13 mouse cellular contexts compared by ENCODE assay signal in genomic region chr5:131277227-131277626, GRCm38 (mm10). TPM values are rescaled to one million over a fixed set of nuclear protein-coding genes. Genes with fewer than 3 reads are reported as not detected.
DNase-seq lines count a peak whose midpoint lies in the region; ATAC-seq and TF ChIP-seq lines count a peak whose summit lies in the region.
"Had no signal": no experiment of that assay in that cellular context is flagged by ENCODE, and none has a peak within 500 bp of the region (broad histone marks: within the 10 kb centered on the region; RNA-seq: fewer than 3 reads in every experiment).

No protein-coding gene starts in this region.

- H3K4me3 ChIP-seq in forebrain, embryonic 16.5 days (replicated peaks; ENCODE audit: low read length), result no peak overlapping the region
- H3K4me3 ChIP-seq in forebrain, embryonic 13.5 days, result no peak overlapping the region
- no peak overlapping the region for H3K4me3 ChIP-seq in liver, adult 2 months (ENCODE audit: insufficient read depth, low read depth, low read length)
- H3K4me3 ChIP-seq in liver, embryonic 12.5 days, result no peak overlapping the region
- no peak overlapping the region for H3K4me3 ChIP-seq in midbrain, embryonic 16.5 days (ENCODE audit: low read depth, low read length)
- H3K4me3 ChIP-seq: embryonic facial prominence, embryonic 13.5 days; limb, embryonic 15.5 days; myocyte had no signal

- H3K27ac ChIP-seq in forebrain, embryonic 16.5 days (ENCODE audit: low read length), result peak overlapping the region; percentile 37
- H3K27ac ChIP-seq in forebrain, embryonic 13.5 days, result no peak overlapping the region
- no peak overlapping the region for H3K27ac ChIP-seq in liver, adult 2 months (replicated peaks; ENCODE audit: insufficient read depth, low read depth, low read length)
- H3K27ac ChIP-seq in liver, embryonic 12.5 days, result no peak overlapping the region
- no peak overlapping the region for H3K27ac ChIP-seq in midbrain, embryonic 16.5 days (ENCODE audit: low read length)
- H3K27ac ChIP-seq: embryonic facial prominence, embryonic 13.5 days; limb, embryonic 15.5 days had no signal

- DNase-seq in liver, adult 2 months (ENCODE audit: extremely low read depth, low read depth, low spot score), result peak; percentile 2
- peak; percentile 30 to 56 for DNase-seq in layer of hippocampus, postnatal 10 days (ENCODE audit: low spot score in 2 of 2)
- peak; percentile 80 to 85 for DNase-seq in right cerebral cortex, postnatal 10 days (ENCODE audit: low spot score in 2 of 2)
- no peak for DNase-seq in spleen, adult 18-20 months

- no peaks in the 10 kb centered on the region for H3K27me3 ChIP-seq in forebrain, embryonic 16.5 days (replicated peaks; ENCODE audit: control insufficient read depth, insufficient read depth, low read length)
- H3K27me3 ChIP-seq in forebrain, embryonic 13.5 days, result no peaks in the 10 kb centered on the region
- no peaks in the 10 kb centered on the region for H3K27me3 ChIP-seq in liver, adult 2 months (ENCODE audit: control insufficient read depth, insufficient read depth, low read length)
- no peaks in the 10 kb centered on the region for H3K27me3 ChIP-seq in liver, embryonic 12.5 days (replicated peaks)
- H3K27me3 ChIP-seq in midbrain, embryonic 16.5 days (ENCODE audit: control insufficient read depth, insufficient read depth, low read depth, low read length), result no peaks in the 10 kb centered on the region
- H3K27me3 ChIP-seq: CH12.LX; embryonic facial prominence, embryonic 13.5 days; limb, embryonic 15.5 days had no signal

- H3K36me3 ChIP-seq in forebrain, embryonic 16.5 days (ENCODE audit: control insufficient read depth, insufficient read depth), result no peaks in the 10 kb centered on the region
- H3K36me3 ChIP-seq in forebrain, embryonic 13.5 days (ENCODE audit: poor library complexity, severe bottlenecking), result no peaks in the 10 kb centered on the region
- no peaks in the 10 kb centered on the region for H3K36me3 ChIP-seq in liver, adult 2 months (ENCODE audit: control insufficient read depth, insufficient read depth, low read length)
- no peaks in the 10 kb centered on the region for H3K36me3 ChIP-seq in liver, embryonic 12.5 days
- H3K36me3 ChIP-seq in midbrain, embryonic 16.5 days (ENCODE audit: control insufficient read depth, insufficient read depth, low read length), result no peaks in the 10 kb centered on the region
- H3K36me3 ChIP-seq: embryonic facial prominence, embryonic 13.5 days; limb, embryonic 15.5 days had no signal

- no peak overlapping the region for H3K9ac ChIP-seq in forebrain, embryonic 16.5 days (replicated peaks; ENCODE audit: low read depth, low read length)
- H3K9ac ChIP-seq in forebrain, embryonic 13.5 days, result no peak overlapping the region
- no peak overlapping the region for H3K9ac ChIP-seq in liver, adult 2 months (ENCODE audit: low read depth, low read length)
- no peak overlapping the region for H3K9ac ChIP-seq in liver, embryonic 12.5 days
- no peak overlapping the region for H3K9ac ChIP-seq in midbrain, embryonic 16.5 days (ENCODE audit: low read depth, low read length)
- H3K9ac ChIP-seq: embryonic facial prominence, embryonic 13.5 days; limb, embryonic 15.5 days had no signal

- peak; percentile 67; the same call in 1 of the 2 replicates for ATAC-seq in forebrain, embryonic 16.5 days
- no peak for ATAC-seq in forebrain, embryonic 13.5 days
- no peak for ATAC-seq in liver, embryonic 12.5 days
- no peak for ATAC-seq in midbrain, embryonic 16.5 days

- no peak for TF ChIP-seq POLR2A in liver, adult 2 months (IDR thresholded peaks at IDR 0.05; ENCODE audit: extremely low read depth, insufficient read depth, low read length)

- no peak for TF ChIP-seq CTCF in liver, adult 2 months (IDR thresholded peaks at IDR 0.05; ENCODE audit: low read depth, low read length)

- H3K4me1 ChIP-seq in forebrain, embryonic 16.5 days (replicated peaks; ENCODE audit: control insufficient read depth, insufficient read depth, low read length), result peaks cover 21% of the 10 kb centered on the region
- H3K4me1 ChIP-seq in forebrain, embryonic 13.5 days, result peaks cover 7% of the 10 kb centered on the region; the same call in 1 of the 2 replicates
- no peaks in the 10 kb centered on the region for H3K4me1 ChIP-seq in liver, adult 2 months (ENCODE audit: control insufficient read depth, insufficient read depth, low read length)
- H3K4me1 ChIP-seq in liver, embryonic 12.5 days, result no peaks in the 10 kb centered on the region
- H3K4me1 ChIP-seq in midbrain, embryonic 16.5 days (ENCODE audit: control insufficient read depth, insufficient read depth, low read length), result 0 out of 2 replicates have a peak, but pooled peaks cover 5% of the 10 kb centered on the region
- H3K4me1 ChIP-seq: limb, embryonic 15.5 days had no signal

- 25% methylated on average over 7 of the region's 7 CpGs for WGBS in forebrain, embryonic 16.5 days
- 57% methylated on average over 7 of the region's 7 CpGs for WGBS in forebrain, embryonic 13.5 days
- whole genome bisulfite sequencing in liver, adult 2 months, result 80% methylated on average over 7 of the region's 7 CpGs
- 83% methylated on average over 7 of the region's 7 CpGs for WGBS in liver, embryonic 12.5 days (ENCODE audit: insufficient replicate concordance)
- WGBS in midbrain, embryonic 16.5 days, result 54% methylated on average over 7 of the region's 7 CpGs

- no peak overlapping the region for H3K4me2 ChIP-seq in forebrain, embryonic 16.5 days (ENCODE audit: low read length)
- H3K4me2 ChIP-seq in forebrain, embryonic 13.5 days, result no peak overlapping the region
- H3K4me2 ChIP-seq in liver, embryonic 12.5 days, result no peak overlapping the region
- H3K4me2 ChIP-seq in midbrain, embryonic 16.5 days (ENCODE audit: low read length), result no peak overlapping the region
- H3K4me2 ChIP-seq: embryonic facial prominence, embryonic 13.5 days; limb, embryonic 15.5 days had no signal

- no peaks in the 10 kb centered on the region for H3K9me3 ChIP-seq in forebrain, embryonic 16.5 days (ENCODE audit: control insufficient read depth, low read length)
- no peaks in the 10 kb centered on the region for H3K9me3 ChIP-seq in forebrain, embryonic 13.5 days (replicated peaks)
- H3K9me3 ChIP-seq in liver, embryonic 12.5 days (replicated peaks), result peaks cover 9% of the 10 kb centered on the region; the same call in 1 of the 2 replicates
- no peaks in the 10 kb centered on the region for H3K9me3 ChIP-seq in midbrain, embryonic 16.5 days (replicated peaks; ENCODE audit: control insufficient read depth, low read length, poor library complexity, severe bottlenecking)
- H3K9me3 ChIP-seq: limb, embryonic 15.5 days had no signal

- H3K79me2 ChIP-seq in liver, adult 2 months (ENCODE audit: control insufficient read depth, insufficient read depth, low read length), result no peaks in the 10 kb centered on the region

RNA-seq across cellular contexts. Expression of gene Galnt17, which starts 31.1 kb away (rescaled TPM):
- polyA plus RNA-seq in forebrain, embryonic 16.5 days (2015; fragmentation: Nextera tagmentation; extraction: Ambion mirVana), result 6.6 and 10.9 TPM in 2 replicates
- 5.6 and 6.5 TPM in 2 replicates for polyA plus RNA-seq in forebrain, embryonic 13.5 days (2015; fragmentation: Nextera tagmentation; extraction: Ambion mirVana)
- total RNA-seq in liver, adult 2 months (2014; rRNA removed), result 0.07 and 0.09 TPM in 2 replicates
- polyA plus RNA-seq in liver, adult 2 months (2012; rRNA removed), result 0.01 TPM in 2 replicates
- polyA plus RNA-seq in liver, embryonic 12.5 days (2016; fragmentation: Nextera tagmentation; extraction: Ambion mirVana), result 0.13 TPM in 1 of 2 replicates, not detected in the other
- 10 to 100 TPM; 66.9 to 69.7 TPM for total RNA-seq in layer of hippocampus, postnatal 10 days (2021)
- polyA plus RNA-seq in midbrain, embryonic 16.5 days (2015; fragmentation: Nextera tagmentation; extraction: Ambion mirVana), result 5.8 and 7.8 TPM in 2 replicates
- total RNA-seq: CH12.LX; hematopoietic stem cell, adult 5-6 weeks had no signal

Comparison
In these comparisons a context has a peak if more than half of its experiments do, and no peak if none do; other contexts are left out.
1. DNase-seq: peak in liver, adult 2 months (single experiment), layer of hippocampus, postnatal 10 days (2 of 2) and right cerebral cortex, postnatal 10 days (2 of 2); none in spleen, adult 18-20 months (0 of 2).